Mouse (Mus musculus): ENCODE results near the gene Mllt6. TPM values are rescaled to one million over a fixed set of nuclear protein-coding genes. Genes with fewer than 3 reads are reported as not detected.

Gene Mllt6
- polyA plus RNA-seq, 1 experiment, result 78.5 TPM

- TF ChIP-seq CTCF (IDR thresholded peaks at IDR 0.05; ENCODE audit: extremely low read depth, insufficient read depth, low read length) (0 out of 2 replicates have a peak, but pooled peaks have one; percentile 4), POLR2A (IDR thresholded peaks at IDR 0.05; ENCODE audit: extremely low read depth, insufficient read depth, low read length) (no peak)
- Histone ChIP-seq H3K4me3 (ENCODE audit: insufficient read depth, low read length) (no peak overlapping the region), H3K27ac (ENCODE audit: insufficient read depth, low read length) (0 out of 2 replicates have a peak overlapping the region, but pooled peaks have one; percentile 6), H3K4me1 (ENCODE audit: control insufficient read depth, insufficient read depth, low read length) (peaks cover 19% of the 10 kb centered on the region)
These were observed 7.3 kb downstream of the Mllt6 start for GRCm38 (mm10) chr11:97670234-97671176.

GRCm38 (mm10) chr11:97671177-97671527, 7.9 kb downstream of the Mllt6 start:
- H3K4me1 ChIP-seq (ENCODE audit: control insufficient read depth, insufficient read depth, low read length), result peaks cover 19% of the 10 kb centered on the region

GRCm38 (mm10) chr11:97673148-97673547, 9.9 kb downstream of the Mllt6 start:
- Histone ChIP-seq H3K4me3 (ENCODE audit: insufficient read depth, low read length) (no peak overlapping the region), H3K27ac (ENCODE audit: insufficient read depth, low read length) (no peak overlapping the region), H3K4me1 (ENCODE audit: control insufficient read depth, insufficient read depth, low read length) (peaks cover 17% of the 10 kb centered on the region)
- no peak for TF ChIP-seq CTCF (IDR thresholded peaks at IDR 0.05; ENCODE audit: extremely low read depth, insufficient read depth, low read length)
- no peak for TF ChIP-seq POLR2A (IDR thresholded peaks at IDR 0.05; ENCODE audit: extremely low read depth, insufficient read depth, low read length)

More at GRCm38 (mm10) chr11:97671177-97671527, 7.9 kb downstream of the Mllt6 start:
- Histone ChIP-seq H3K4me3 (ENCODE audit: insufficient read depth, low read length) (no peak overlapping the region), H3K27ac (ENCODE audit: insufficient read depth, low read length) (no peak overlapping the region)
- TF ChIP-seq CTCF (IDR thresholded peaks at IDR 0.05; ENCODE audit: extremely low read depth, insufficient read depth, low read length) (no peak), POLR2A (IDR thresholded peaks at IDR 0.05; ENCODE audit: extremely low read depth, insufficient read depth, low read length) (no peak)

- no peak overlapping the region for H3K4me3 ChIP-seq (ENCODE audit: insufficient read depth, low read length)
- no peak overlapping the region for H3K27ac ChIP-seq (ENCODE audit: insufficient read depth, low read length)
- H3K4me1 ChIP-seq (ENCODE audit: control insufficient read depth, insufficient read depth, low read length), result no peaks in the 10 kb centered on the region
- TF ChIP-seq POLR2A (IDR thresholded peaks at IDR 0.05; ENCODE audit: extremely low read depth, insufficient read depth, low read length), result no peak
- no peak for TF ChIP-seq CTCF (IDR thresholded peaks at IDR 0.05; ENCODE audit: extremely low read depth, insufficient read depth, low read length)
These were observed 13.0 kb downstream of the Mllt6 start for GRCm38 (mm10) chr11:97676050-97676754.

GRCm38 (mm10) chr11:97677381-97677780, 14.2 kb downstream of the Mllt6 start:
- Histone ChIP-seq H3K4me1 (ENCODE audit: control insufficient read depth, insufficient read depth, low read length) (no peaks in the 10 kb centered on the region), H3K27ac (ENCODE audit: insufficient read depth, low read length) (no peak overlapping the region), H3K4me3 (ENCODE audit: insufficient read depth, low read length) (no peak overlapping the region)
- TF ChIP-seq POLR2A (IDR thresholded peaks at IDR 0.05; ENCODE audit: extremely low read depth, insufficient read depth, low read length) (no peak), CTCF (IDR thresholded peaks at IDR 0.05; ENCODE audit: extremely low read depth, insufficient read depth, low read length) (no peak)

GRCm38 (mm10) chr11:97677842-97678241, 14.6 kb downstream of the Mllt6 start:
- Histone ChIP-seq H3K27ac (ENCODE audit: insufficient read depth, low read length) (no peak overlapping the region), H3K4me3 (ENCODE audit: insufficient read depth, low read length) (no peak overlapping the region), H3K4me1 (ENCODE audit: control insufficient read depth, insufficient read depth, low read length) (no peaks in the 10 kb centered on the region)
- TF ChIP-seq CTCF (IDR thresholded peaks at IDR 0.05; ENCODE audit: extremely low read depth, insufficient read depth, low read length) (no peak), POLR2A (IDR thresholded peaks at IDR 0.05; ENCODE audit: extremely low read depth, insufficient read depth, low read length) (no peak)

GRCm38 (mm10) chr11:97678301-97678700, 15.1 kb downstream of the Mllt6 start:
- TF ChIP-seq CTCF (IDR thresholded peaks at IDR 0.05; ENCODE audit: extremely low read depth, insufficient read depth, low read length) (no peak), POLR2A (IDR thresholded peaks at IDR 0.05; ENCODE audit: extremely low read depth, insufficient read depth, low read length) (no peak)

GRCm38 (mm10) chr11:97680430-97680829, 17.2 kb downstream of the Mllt6 start:
- Histone ChIP-seq H3K4me1 (ENCODE audit: control insufficient read depth, insufficient read depth, low read length) (no peaks in the 10 kb centered on the region), H3K27ac (ENCODE audit: insufficient read depth, low read length) (no peak overlapping the region), H3K4me3 (ENCODE audit: insufficient read depth, low read length) (no peak overlapping the region)
- TF ChIP-seq CTCF (IDR thresholded peaks at IDR 0.05; ENCODE audit: extremely low read depth, insufficient read depth, low read length), result no peak
- no peak for TF ChIP-seq POLR2A (IDR thresholded peaks at IDR 0.05; ENCODE audit: extremely low read depth, insufficient read depth, low read length)

More at GRCm38 (mm10) chr11:97678301-97678700, 15.1 kb downstream of the Mllt6 start:
- H3K4me1 ChIP-seq (ENCODE audit: control insufficient read depth, insufficient read depth, low read length), result no peaks in the 10 kb centered on the region
- no peak overlapping the region for H3K4me3 ChIP-seq (ENCODE audit: insufficient read depth, low read length)
- no peak overlapping the region for H3K27ac ChIP-seq (ENCODE audit: insufficient read depth, low read length)

- Histone ChIP-seq H3K4me1 (ENCODE audit: control insufficient read depth, insufficient read depth, low read length) (peaks cover 4% of the 10 kb centered on the region), H3K4me3 (ENCODE audit: insufficient read depth, low read length) (no peak overlapping the region), H3K27ac (ENCODE audit: insufficient read depth, low read length) (no peak overlapping the region)
- TF ChIP-seq CTCF (IDR thresholded peaks at IDR 0.05; ENCODE audit: extremely low read depth, insufficient read depth, low read length), result no peak
- no peak for TF ChIP-seq POLR2A (IDR thresholded peaks at IDR 0.05; ENCODE audit: extremely low read depth, insufficient read depth, low read length)
These were observed 19.4 kb downstream of the Mllt6 start for GRCm38 (mm10) chr11:97682504-97683055.

Data from cortical plate, adult 2 months (tissue).